Mouse (Mus musculus) forebrain, embryonic 12.5 days (tissue): ENCODE measurements at regions not wholly inside any gene's neighbourhood (a gene's known extent, or its start where the extent isn't known, plus 50 kb on each side); places are given as distances from the start of the nearest gene placed in this dataset.

Experiments used
- ATAC-seq: fragments of 200-750 bp; cut with Nextera tagmentation; 2 replicates; pipeline ENCODE4 v1.8.0; 2017; ENCODE audit warnings: moderate TSS enrichment; ENCODE audit not compliant: low FRiP score
- H3K27ac ChIP-seq: fragments of 300-500 bp; sonication (generic); 2 replicates; pipeline ENCODE4 v1.5.1; 2016; ENCODE audit warnings: mild to moderate bottlenecking
- H3K27me3 ChIP-seq: fragments of 300-500 bp; sonication (generic); 2 replicates; pipeline ENCODE4 v1.6.1; 2016; ENCODE audit warnings: mild to moderate bottlenecking
- H3K36me3 ChIP-seq: fragments of 300-500 bp; sonication (generic); replicated peaks from 2 replicates; pipeline ENCODE4 v1.6.1; 2016; ENCODE audit warnings: mild to moderate bottlenecking
- H3K4me1 ChIP-seq: fragments of 300-500 bp; sonication (generic); 2 replicates; pipeline ENCODE4 v1.6.1; 2016
- H3K4me2 ChIP-seq: fragments of 300-500 bp; sonication (generic); 2 replicates; pipeline ENCODE4 v1.6.1; 2016; ENCODE audit warnings: mild to moderate bottlenecking, moderate library complexity
- H3K4me3 ChIP-seq: fragments of 300-500 bp; sonication (generic); replicated peaks from 2 replicates; pipeline ENCODE4 v1.5.1; 2016; ENCODE audit warnings: mild to moderate bottlenecking
- H3K9ac ChIP-seq: fragments of 300-500 bp; sonication (generic); 2 replicates; pipeline ENCODE4 v1.6.1; 2016; ENCODE audit warnings: mild to moderate bottlenecking
- H3K9me3 ChIP-seq: fragments of 300-500 bp; sonication (generic); 2 replicates; pipeline ENCODE4 v1.6.1; 2016
- WGBS: fragments of 180-500 bp; shearing (Covaris S2); methylation state at CpG from one replicate; pipeline ENCODE4 v1.1.7; 2016; 5-methylcytosine and 5-hydroxymethylcytosine counted together

DNA sequence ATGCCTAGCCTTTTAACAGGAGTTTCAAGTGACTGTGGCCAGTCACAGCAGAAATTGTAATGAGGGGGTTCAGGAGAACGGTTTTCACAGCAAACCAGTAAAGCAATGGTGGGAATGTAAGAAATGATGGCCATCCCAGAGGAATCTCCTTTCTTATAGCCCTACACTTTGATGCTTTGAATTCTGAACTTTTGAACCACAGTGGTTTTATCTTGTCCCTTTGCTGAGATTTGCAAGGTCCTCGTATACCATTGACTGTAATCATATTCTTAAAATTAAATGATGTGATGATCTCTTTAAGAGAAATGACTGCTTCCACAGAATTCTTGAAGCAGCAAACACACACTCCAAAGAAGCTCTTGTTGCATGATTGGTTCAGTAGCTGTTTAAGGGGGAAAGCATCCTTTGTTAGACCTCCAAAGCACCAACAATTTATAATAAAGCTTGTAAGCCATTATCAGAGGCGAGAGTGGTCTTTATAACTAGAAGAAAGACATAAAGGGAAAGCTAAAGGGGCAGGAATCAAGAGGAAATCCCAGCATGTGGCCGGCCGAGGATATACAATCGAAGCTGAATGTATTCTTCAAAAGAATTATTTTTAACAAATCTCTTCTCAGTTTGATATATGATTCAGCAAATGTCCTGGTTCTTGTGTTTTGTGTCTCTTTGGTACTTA is 56.3 kb upstream of the Robo2 start:
- WGBS = 11% methylated on average over 6 of the region's 6 CpGs
- H3K9ac ChIP-seq = no peak overlapping the region
- H3K4me2 ChIP-seq = no peak overlapping the region
- H3K36me3 ChIP-seq = no peaks in the 10 kb centered on the region
- peaks cover 8% of the 10 kb centered on the region; the same call in 1 of the 2 replicates for H3K4me1 ChIP-seq
- no peak for ATAC-seq
- H3K27ac ChIP-seq = no peak overlapping the region
- H3K9me3 ChIP-seq = no peaks in the 10 kb centered on the region
- no peak overlapping the region for H3K4me3 ChIP-seq
- H3K27me3 ChIP-seq = 0 out of 2 replicates have a peak, but pooled peaks cover 3% of the 10 kb centered on the region

DNA sequence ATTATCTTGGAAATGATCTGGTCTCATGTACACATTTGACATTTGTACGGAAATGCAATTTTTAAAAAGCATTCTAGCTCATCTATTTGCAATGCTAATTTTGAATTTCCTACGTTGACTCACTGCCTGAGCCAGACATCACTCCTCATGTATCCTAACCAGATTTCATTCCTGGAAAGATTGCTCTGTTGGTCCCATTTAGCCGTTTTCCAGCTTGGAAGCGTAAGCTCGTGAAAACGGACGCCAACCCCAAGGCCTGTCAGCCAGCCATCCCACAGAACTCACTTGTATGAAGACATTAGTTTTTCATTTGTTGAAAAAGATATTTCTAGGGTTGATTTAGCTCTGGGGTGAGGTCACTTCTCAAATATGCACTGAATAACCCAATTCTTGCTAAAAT is 55.5 kb upstream of the Robo2 start:
- H3K36me3 ChIP-seq = no peaks in the 10 kb centered on the region
- peaks cover 8% of the 10 kb centered on the region; the same call in 1 of the 2 replicates for H3K4me1 ChIP-seq
- 74% methylated on average over 7 of the region's 7 CpGs for WGBS
- H3K4me3 ChIP-seq = no peak overlapping the region
- H3K27ac ChIP-seq = no peak overlapping the region
- ATAC-seq = no peak
- no peak overlapping the region for H3K9ac ChIP-seq
- no peaks in the 10 kb centered on the region for H3K9me3 ChIP-seq
- 0 out of 2 replicates have a peak, but pooled peaks cover 3% of the 10 kb centered on the region for H3K27me3 ChIP-seq
- H3K4me2 ChIP-seq = no peak overlapping the region

DNA sequence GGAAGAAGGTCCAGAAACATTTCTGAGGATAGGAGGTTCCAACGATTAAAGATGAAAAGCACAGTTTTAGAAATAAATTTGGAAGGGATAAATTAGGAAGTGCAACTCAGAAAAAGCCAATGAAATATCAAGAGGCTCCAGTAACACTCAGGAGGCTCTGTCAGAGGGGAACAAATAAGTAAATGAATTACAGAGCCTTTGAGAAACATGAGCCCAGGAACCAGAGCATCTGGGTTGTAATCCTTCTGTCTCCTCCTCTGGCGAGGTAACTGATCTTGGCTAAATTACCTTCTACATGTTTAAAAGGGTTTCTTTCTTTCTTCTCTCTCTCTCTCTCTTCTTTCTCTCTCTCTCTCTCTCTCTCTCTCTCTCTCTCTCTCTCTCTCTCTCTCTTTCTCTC is 53.2 kb upstream of the Robo2 start:
- Histone ChIP-seq H3K9me3 (no peaks in the 10 kb centered on the region), H3K4me1 (peaks cover 8% of the 10 kb centered on the region; the same call in 1 of the 2 replicates), H3K4me2 (no peak overlapping the region), H3K27me3 (0 out of 2 replicates have a peak, but pooled peaks cover 3% of the 10 kb centered on the region), H3K9ac (no peak overlapping the region), H3K36me3 (no peaks in the 10 kb centered on the region), H3K27ac (no peak overlapping the region), H3K4me3 (no peak overlapping the region)
- ATAC-seq = no peak
- 52% methylated on average over 2 of the region's 2 CpGs for WGBS

DNA sequence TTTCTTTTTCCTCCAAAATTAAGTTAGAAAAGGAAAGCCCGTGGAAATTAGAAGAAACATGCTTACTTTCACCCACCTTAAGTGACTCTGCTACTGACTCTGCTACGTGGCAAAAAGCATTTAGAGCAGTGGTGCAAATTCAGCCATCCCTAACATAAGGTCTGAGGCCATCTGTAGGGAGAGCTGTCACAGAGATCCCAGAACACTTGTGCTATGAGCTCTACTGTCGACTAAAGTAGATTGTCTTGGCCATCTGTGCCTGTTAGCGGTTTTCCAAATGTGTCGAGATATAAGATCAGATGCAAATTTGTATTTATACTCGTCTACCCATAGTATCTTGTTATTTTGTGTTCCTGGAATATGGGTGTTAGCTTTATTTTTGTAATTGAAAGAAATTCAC is 52.7 kb upstream of the Robo2 start:
- Histone ChIP-seq H3K9me3 (no peaks in the 10 kb centered on the region), H3K36me3 (no peaks in the 10 kb centered on the region), H3K4me3 (no peak overlapping the region), H3K9ac (no peak overlapping the region), H3K27ac (no peak overlapping the region), H3K4me1 (peaks cover 8% of the 10 kb centered on the region; the same call in 1 of the 2 replicates), H3K4me2 (no peak overlapping the region), H3K27me3 (no peaks in the 10 kb centered on the region)
- ATAC-seq = no peak
- 70% methylated on average over 6 of the region's 6 CpGs for WGBS

DNA sequence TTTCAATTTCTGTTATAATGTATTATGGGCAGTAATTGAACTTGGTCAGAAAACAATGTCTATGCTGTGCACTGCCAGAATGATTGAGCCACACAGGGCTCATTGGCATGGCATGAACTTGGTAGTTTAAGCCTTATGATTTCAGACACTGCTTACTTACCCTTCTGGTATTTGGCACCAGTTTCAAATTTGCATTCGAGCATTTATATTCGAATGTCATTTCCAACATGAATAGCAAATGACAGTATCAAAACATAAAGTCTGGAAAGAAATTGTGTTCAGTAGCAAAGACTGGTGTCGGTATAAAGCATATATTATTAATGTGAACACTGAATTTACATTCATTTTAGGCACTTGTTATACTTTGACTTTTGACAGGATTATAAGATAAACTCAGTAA is 50.8 kb upstream of the Robo2 start:
- WGBS = 91% methylated on average over 3 of the region's 3 CpGs
- no peaks in the 10 kb centered on the region for H3K9me3 ChIP-seq
- H3K27me3 ChIP-seq = no peaks in the 10 kb centered on the region
- no peak overlapping the region for H3K4me2 ChIP-seq
- no peak overlapping the region for H3K4me3 ChIP-seq
- no peak overlapping the region for H3K9ac ChIP-seq
- H3K27ac ChIP-seq = no peak overlapping the region
- ATAC-seq = no peak
- H3K36me3 ChIP-seq = no peaks in the 10 kb centered on the region
- H3K4me1 ChIP-seq = peaks cover under 1% of the 10 kb centered on the region; the same call in 1 of the 2 replicates
